Comparison of ENCODE assay signal across 1 mouse cellular context in genomic region chr15:78898507-78899001, GRCm38 (mm10).
TF ChIP-seq lines count a peak whose summit lies in the region.

No protein-coding gene starts in this region.

TF ChIP-seq in CH12.LX, 34 proteins besides CTCF, POLR2A, EP300 and RAD21 (continued from another document):
- TF ChIP-seq CHD1 (IDR thresholded peaks at IDR 0.05; ENCODE audit: low read depth, low read length) (no peak), CHD2 (IDR thresholded peaks at IDR 0.05; ENCODE audit: low read length) (peak; percentile 51; the same call in 1 of the 2 replicates), TBP (conservative IDR thresholded peaks at IDR 0.05; ENCODE audit: low read depth, low read length) (no peak), USF1 (IDR thresholded peaks at IDR 0.05; ENCODE audit: low read depth, low read length) (no peak), ELF1 (IDR thresholded peaks at IDR 0.05; ENCODE audit: low read depth, low read length) (0 out of 2 replicates have a peak, but pooled peaks have one; percentile 24), POLR2AphosphoS2 (IDR thresholded peaks at IDR 0.05; ENCODE audit: low read depth, low read length) (no peak)
